Mouse (Mus musculus) kidney, adult 18-20 months (tissue): ENCODE results near the gene Slc30a4.

Experiments used
- DNase-seq: peaks from one replicate; pipeline ENCODE4 v3.0.0; 2021

Gene Slc30a4

GRCm38 (mm10) chr2:122672841-122673240 is 29.6 kb downstream of the Slc30a4 start:
- DNase-seq: no peak

- no peak for DNase-seq
Observed at GRCm38 (mm10) chr2:122671714-122672113, 30.7 kb downstream of the Slc30a4 start.

- DNase-seq: peak; percentile 21
Observed at GRCm38 (mm10) chr2:122667856-122668255, 34.6 kb downstream of the Slc30a4 start.

GRCm38 (mm10) chr2:122665973-122666875 is 36.2 kb downstream of the Slc30a4 start:
- DNase-seq: peak; percentile 40

- DNase-seq: no peak
Observed at GRCm38 (mm10) chr2:122665253-122665972, 37.0 kb downstream of the Slc30a4 start.

- no peak for DNase-seq
Observed at GRCm38 (mm10) chr2:122659825-122660224, 42.6 kb downstream of the Slc30a4 start.

GRCm38 (mm10) chr2:122657707-122658524 is 44.5 kb downstream of the Slc30a4 start:
- DNase-seq: no peak

GRCm38 (mm10) chr2:122656767-122657166 is 45.7 kb downstream of the Slc30a4 start:
- DNase-seq: no peak

GRCm38 (mm10) chr2:122656052-122656451 is 46.4 kb downstream of the Slc30a4 start:
- no peak for DNase-seq

- DNase-seq: peak; percentile 27
Observed at GRCm38 (mm10) chr2:122652096-122653084, 50.1 kb downstream of the Slc30a4 start.

GRCm38 (mm10) chr2:122638673-122639072 is 63.8 kb downstream of the Slc30a4 start:
- no peak for DNase-seq

- no peak for DNase-seq
Observed at GRCm38 (mm10) chr2:122638029-122638428, 64.4 kb downstream of the Slc30a4 start.

GRCm38 (mm10) chr2:122637526-122637997 is 64.9 kb downstream of the Slc30a4 start:
- peak; percentile 79 for DNase-seq

- no peak for DNase-seq
Observed at GRCm38 (mm10) chr2:122636686-122637085, 65.8 kb downstream of the Slc30a4 start, which contains the start of gene AA467197. Gene AA467197, plus strand, starts transcription at chr2:122636986.
